In the genomic region with DNA sequence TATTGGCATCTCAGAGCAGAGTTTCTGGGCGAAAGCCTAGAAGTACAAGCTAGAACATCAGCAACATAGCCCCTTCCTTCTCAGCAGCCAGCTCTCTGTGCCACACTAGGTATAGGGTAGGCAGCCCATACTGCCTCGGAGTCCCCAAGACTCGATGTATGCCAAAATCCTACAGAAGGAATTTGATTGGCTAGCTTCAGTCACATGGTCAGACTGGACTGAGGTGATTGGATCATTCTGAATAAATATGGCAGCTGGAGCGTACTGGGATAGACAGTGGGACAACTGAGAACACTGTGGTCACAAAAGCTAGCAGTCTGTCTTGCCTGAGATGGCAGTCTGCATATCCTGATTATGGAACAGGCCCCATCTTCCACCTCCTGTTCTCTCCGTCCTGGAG, we compare ENCODE assay signal across 26 mouse cellular contexts. TPM values are rescaled to one million over a fixed set of nuclear protein-coding genes. Genes with fewer than 3 reads are reported as not detected.
"Had no signal": no experiment of that assay in that cellular context is flagged by ENCODE, and none has a peak within 500 bp of the region (broad histone marks: within the 10 kb centered on the region; RNA-seq: fewer than 3 reads in every experiment).

No protein-coding gene starts in this region.

- DNase-seq: gastrocnemius, postnatal 36 days; heart, adult 11 months; heart, adult 2 months; heart, postnatal 14 days; heart, postnatal 36 days; kidney, adult 11 months; kidney, adult 2 months; kidney, adult 9 months; kidney, postnatal 14 days; kidney, postnatal 36 days; layer of hippocampus, adult 9-11 months; layer of hippocampus, postnatal 36 days; liver; liver, embryonic 13.5 days had no signal

- H3K36me3 ChIP-seq: heart, embryonic 13.5 days; heart, embryonic 15.5 days; kidney, embryonic 15.5 days; limb, embryonic 10.5 days; limb, embryonic 12.5 days; liver, embryonic 13.5 days; liver, embryonic 15.5 days had no signal

- H3K4me3 ChIP-seq: heart, adult 2 months; heart, embryonic 13.5 days; heart, embryonic 15.5 days; hindbrain, embryonic 13.5 days; hindbrain, embryonic 15.5 days; kidney, embryonic 15.5 days; limb, embryonic 10.5 days; limb, embryonic 12.5 days; liver, embryonic 13.5 days; liver, embryonic 15.5 days had no signal

- H3K27me3 ChIP-seq: hindbrain, embryonic 15.5 days; kidney, embryonic 15.5 days; liver, embryonic 13.5 days; liver, embryonic 15.5 days had no signal

RNA-seq across cellular contexts. Expression of gene Slc6a1, which starts 17.3 kb away (rescaled TPM):
- total RNA-seq: hematopoietic stem cell, adult 5-6 weeks had no signal
- polyA plus RNA-seq: heart, postnatal 0 days; intestine, embryonic 14.5 days; intestine, embryonic 16.5 days; limb, embryonic 10.5 days; limb, embryonic 12.5 days had no signal
